Mouse (Mus musculus) brain, embryonic 14.5 days (tissue): ENCODE data around the gene Sipa1l1.

ENCODE experiments used
- CTCF ChIP-seq: fragments of 200-500 bp; IDR thresholded peaks from 2 replicates; pipeline ENCODE4 v1.5.1; 2012; ENCODE audit warnings: inconsistent platforms, mild to moderate bottlenecking, moderate library complexity, borderline replicate concordance; ENCODE audit not compliant: insufficient read depth, insufficient read length; ENCODE audit errors: extremely low read depth
- POLR2A ChIP-seq: fragments of 200-500 bp; IDR thresholded peaks from 2 replicates; pipeline ENCODE4 v1.6.1; 2012; ENCODE audit warnings: mild to moderate bottlenecking, inconsistent platforms, borderline replicate concordance; ENCODE audit not compliant: poor library complexity, insufficient read depth, insufficient read length, severe bottlenecking; ENCODE audit errors: extremely low read depth

GRCm38 (mm10) chr12:82178636-82179035 lies 9.5 kb downstream of the Sipa1l1 start:
- TF ChIP-seq CTCF (no peak), POLR2A (no peak)
